Mouse (Mus musculus): ENCODE data around the gene Dnah2. TPM values are rescaled to one million over a fixed set of nuclear protein-coding genes. Genes with fewer than 3 reads are reported as not detected.
"Not testable (repeated sequence)": the region's sequence is repeated elsewhere in the genome, so short reads cannot be mapped to it uniquely, and the experiment has no call there.

Gene Dnah2
- polyA plus RNA-seq, 1 experiment = not detected

GRCm38 (mm10) chr11:69399201-69400082 is 149.5 kb downstream of the Dnah2 start:
- peaks cover 44% of the 10 kb centered on the region for H3K4me1 ChIP-seq (ENCODE audit: control insufficient read depth)
- peaks cover 10% of the 10 kb centered on the region for H3K9me3 ChIP-seq (ENCODE audit: control insufficient read depth, low read length)
- TF ChIP-seq GATA1 (IDR thresholded peaks at IDR 0.05; ENCODE audit: low read length) = no peak
- peaks cover 42% of the 10 kb centered on the region for H3K36me3 ChIP-seq (ENCODE audit: control insufficient read depth)
- peaks cover 25% of the 10 kb centered on the region for H3K27me3 ChIP-seq (ENCODE audit: control insufficient read depth)
- no peak overlapping the region for H3K4me3 ChIP-seq (replicated peaks)

- Histone ChIP-seq H3K4me3 (replicated peaks) (no peak overlapping the region), H3K36me3 (ENCODE audit: control insufficient read depth) (peaks cover 35% of the 10 kb centered on the region)
These were observed 150.3 kb downstream of the Dnah2 start for GRCm38 (mm10) chr11:69398486-69399200.

GRCm38 (mm10) chr11:69398059-69398458 is 150.9 kb downstream of the Dnah2 start, which contains the start of gene Tmem88:
Gene Tmem88, minus strand, starts transcription at chr11:69398234.
- TF ChIP-seq GATA1 (IDR thresholded peaks at IDR 0.05; ENCODE audit: low read length) (no peak), TAL1 (IDR thresholded peaks at IDR 0.05; ENCODE audit: low read length) (no peak)
- Histone ChIP-seq H3K4me3 (replicated peaks) (peak within 1 kb of the TSS; percentile 84), H3K4me1 (ENCODE audit: control insufficient read depth) (peaks cover 50% of the 10 kb centered on the region), H3K27me3 (ENCODE audit: control insufficient read depth) (peaks cover 25% of the 10 kb centered on the region), H3K36me3 (ENCODE audit: control insufficient read depth) (peaks cover 30% of the 10 kb centered on the region), H3K9me3 (ENCODE audit: control insufficient read depth, low read length) (peaks cover 10% of the 10 kb centered on the region)

More at GRCm38 (mm10) chr11:69398486-69399200, 150.3 kb downstream of the Dnah2 start:
- TF ChIP-seq GATA1 (IDR thresholded peaks at IDR 0.05; ENCODE audit: low read length) (no peak), TAL1 (IDR thresholded peaks at IDR 0.05; ENCODE audit: low read length) (no peak)
- Histone ChIP-seq H3K27me3 (ENCODE audit: control insufficient read depth) (peaks cover 25% of the 10 kb centered on the region), H3K4me1 (ENCODE audit: control insufficient read depth) (peaks cover 50% of the 10 kb centered on the region), H3K9me3 (ENCODE audit: control insufficient read depth, low read length) (peaks cover 10% of the 10 kb centered on the region)

GRCm38 (mm10) chr11:69397581-69398057 is 151.3 kb downstream of the Dnah2 start:
- Histone ChIP-seq H3K4me3 (replicated peaks) (peak overlapping the region; percentile 17), H3K9me3 (ENCODE audit: control insufficient read depth, low read length) (peaks cover 10% of the 10 kb centered on the region), H3K36me3 (ENCODE audit: control insufficient read depth) (peaks cover 30% of the 10 kb centered on the region), H3K4me1 (ENCODE audit: control insufficient read depth) (peaks cover 50% of the 10 kb centered on the region), H3K27me3 (ENCODE audit: control insufficient read depth) (peaks cover 25% of the 10 kb centered on the region)
- TF ChIP-seq GATA1 (IDR thresholded peaks at IDR 0.05; ENCODE audit: low read length) (no peak), TAL1 (IDR thresholded peaks at IDR 0.05; ENCODE audit: low read length) (no peak)

GRCm38 (mm10) chr11:69396772-69397171 is 152.1 kb downstream of the Dnah2 start:
- Histone ChIP-seq H3K27me3 (ENCODE audit: control insufficient read depth) (peaks cover 25% of the 10 kb centered on the region), H3K9me3 (ENCODE audit: control insufficient read depth, low read length) (peaks cover 10% of the 10 kb centered on the region), H3K4me1 (ENCODE audit: control insufficient read depth) (peaks cover 48% of the 10 kb centered on the region), H3K4me3 (replicated peaks) (peak overlapping the region; percentile 84), H3K36me3 (ENCODE audit: control insufficient read depth) (peaks cover 28% of the 10 kb centered on the region)
- TF ChIP-seq TAL1 (IDR thresholded peaks at IDR 0.05; ENCODE audit: low read length) (no peak), GATA1 (IDR thresholded peaks at IDR 0.05; ENCODE audit: low read length) (no peak)

GRCm38 (mm10) chr11:69395634-69396373 is 153.1 kb downstream of the Dnah2 start:
- Histone ChIP-seq H3K4me3 (replicated peaks) (peak overlapping the region; percentile 84), H3K4me1 (ENCODE audit: control insufficient read depth) (peaks cover 39% of the 10 kb centered on the region), H3K27me3 (ENCODE audit: control insufficient read depth) (peaks cover 25% of the 10 kb centered on the region), H3K9me3 (ENCODE audit: control insufficient read depth, low read length) (peaks cover 10% of the 10 kb centered on the region), H3K36me3 (ENCODE audit: control insufficient read depth) (peaks cover 21% of the 10 kb centered on the region)
- TF ChIP-seq TAL1 (IDR thresholded peaks at IDR 0.05; ENCODE audit: low read length) (no peak), GATA1 (IDR thresholded peaks at IDR 0.05; ENCODE audit: low read length) (no peak)

- not testable (repeated sequence) for H3K9me3 ChIP-seq (ENCODE audit: control insufficient read depth, low read length)
- Histone ChIP-seq H3K27me3 (ENCODE audit: control insufficient read depth) (peaks cover 25% of the 10 kb centered on the region), H3K4me1 (ENCODE audit: control insufficient read depth) (peaks cover 40% of the 10 kb centered on the region), H3K36me3 (ENCODE audit: control insufficient read depth) (peaks cover 15% of the 10 kb centered on the region), H3K4me3 (replicated peaks) (peak within 1 kb of the TSS; percentile 84)
These were observed 153.7 kb downstream of the Dnah2 start, which contains the start of the genes Naa38 and Cyb5d1 for GRCm38 (mm10) chr11:69395235-69395633. Gene Naa38, plus strand, starts transcription at chr11:69395487. Gene Cyb5d1, minus strand, starts transcription at chr11:69395631.

GRCm38 (mm10) chr11:69394591-69395167 is 154.2 kb downstream of the Dnah2 start:
- Histone ChIP-seq H3K27me3 (ENCODE audit: control insufficient read depth) (peaks cover 20% of the 10 kb centered on the region), H3K4me1 (ENCODE audit: control insufficient read depth) (peaks cover 41% of the 10 kb centered on the region), H3K4me3 (replicated peaks) (peak overlapping the region; percentile 84)
- H3K36me3 ChIP-seq (ENCODE audit: control insufficient read depth); H3K9me3 ChIP-seq (ENCODE audit: control insufficient read depth, low read length): not testable (repeated sequence)
